22 mouse cellular contexts compared by ENCODE assay signal in genomic region chr16:76775790-76776189, GRCm38 (mm10).
DNase-seq lines count a peak whose midpoint lies in the region; ATAC-seq lines count a peak whose summit lies in the region.
"Had no signal": no experiment of that assay in that cellular context is flagged by ENCODE, and none has a peak within 500 bp of the region (broad histone marks: within the 10 kb centered on the region; RNA-seq: fewer than 3 reads in every experiment).

No protein-coding gene starts in this region.

- peaks cover 5% of the 10 kb centered on the region; the same call in 1 of the 2 replicates for H3K4me1 ChIP-seq in hindbrain, embryonic 10.5 days (replicated peaks)
- no peaks in the 10 kb centered on the region for H3K4me1 ChIP-seq in hindbrain, embryonic 12.5 days
- no peaks in the 10 kb centered on the region for H3K4me1 ChIP-seq in kidney, embryonic 14.5 days (ENCODE audit: control insufficient read depth, insufficient read depth, low read length)
- H3K4me1 ChIP-seq in midbrain, embryonic 11.5 days (ENCODE audit: control insufficient read depth, insufficient read depth, low read length): peaks cover 4% of the 10 kb centered on the region; the same call in 1 of the 2 replicates
- peaks cover 5% of the 10 kb centered on the region; the same call in 1 of the 2 replicates for H3K4me1 ChIP-seq in midbrain, embryonic 13.5 days (replicated peaks)
- H3K4me1 ChIP-seq: embryonic facial prominence, embryonic 15.5 days; forebrain, embryonic 10.5 days; heart, embryonic 10.5 days had no signal

- WGBS in hindbrain, embryonic 10.5 days: 49% methylated on average over 2 of the region's 2 CpGs
- 51% methylated on average over 2 of the region's 2 CpGs for WGBS in hindbrain, embryonic 12.5 days
- 65% methylated on average over 2 of the region's 2 CpGs for WGBS in kidney, embryonic 14.5 days
- WGBS in midbrain, embryonic 11.5 days: 19% methylated on average over 2 of the region's 2 CpGs
- WGBS in midbrain, embryonic 13.5 days: 28% methylated on average over 2 of the region's 2 CpGs

- no peaks in the 10 kb centered on the region for H3K27me3 ChIP-seq in hindbrain, embryonic 10.5 days (ENCODE audit: insufficient read depth, poor library complexity, severe bottlenecking)
- H3K27me3 ChIP-seq in hindbrain, embryonic 12.5 days: no peaks in the 10 kb centered on the region
- H3K27me3 ChIP-seq in kidney, embryonic 14.5 days (ENCODE audit: control insufficient read depth, insufficient read depth, low read length): no peaks in the 10 kb centered on the region
- no peaks in the 10 kb centered on the region for H3K27me3 ChIP-seq in midbrain, embryonic 11.5 days (ENCODE audit: control insufficient read depth, insufficient read depth, low read length)
- no peaks in the 10 kb centered on the region for H3K27me3 ChIP-seq in midbrain, embryonic 13.5 days
- H3K27me3 ChIP-seq: embryonic facial prominence, embryonic 15.5 days had no signal

- H3K9me3 ChIP-seq in hindbrain, embryonic 10.5 days: no peaks in the 10 kb centered on the region
- no peaks in the 10 kb centered on the region for H3K9me3 ChIP-seq in hindbrain, embryonic 12.5 days (replicated peaks)
- H3K9me3 ChIP-seq in kidney, embryonic 14.5 days (ENCODE audit: control insufficient read depth, low read length): no peaks in the 10 kb centered on the region
- no peaks in the 10 kb centered on the region for H3K9me3 ChIP-seq in midbrain, embryonic 11.5 days (ENCODE audit: control insufficient read depth, low read length)
- no peaks in the 10 kb centered on the region for H3K9me3 ChIP-seq in midbrain, embryonic 13.5 days
- H3K9me3 ChIP-seq: embryonic facial prominence, embryonic 15.5 days; forebrain, embryonic 10.5 days; heart, embryonic 10.5 days had no signal

- no peak overlapping the region for H3K9ac ChIP-seq in hindbrain, embryonic 12.5 days
- H3K9ac ChIP-seq in kidney, embryonic 14.5 days (ENCODE audit: low read depth, low read length): no peak overlapping the region
- H3K9ac ChIP-seq in midbrain, embryonic 11.5 days (ENCODE audit: low read length): no peak overlapping the region
- H3K9ac ChIP-seq in midbrain, embryonic 13.5 days (replicated peaks): no peak overlapping the region
- H3K9ac ChIP-seq: embryonic facial prominence, embryonic 15.5 days; hindbrain, embryonic 14.5 days had no signal

- peak; percentile 15 for DNase-seq in hindbrain, embryonic 10.5 days (ENCODE audit: low spot score)
- DNase-seq in kidney, adult 9 months: peak; percentile 62
- peak; percentile 89 for DNase-seq in midbrain, embryonic 11.5 days (ENCODE audit: low spot score, missing footprints)
- peak; percentile 21 to 42 for DNase-seq in kidney, postnatal 36 days
- no peak for DNase-seq in cerebellum, postnatal 36 days
- DNase-seq: adrenal gland, adult 8-10 months; adrenal gland, postnatal 36 days; cerebellum, adult 2 months; cerebellum, postnatal 10 days; gastrocnemius, adult 2 months; gastrocnemius, postnatal 25 days; heart, postnatal 10 days; heart, postnatal 4 days had no signal

- H3K4me3 ChIP-seq in hindbrain, embryonic 10.5 days: no peak overlapping the region
- H3K4me3 ChIP-seq in hindbrain, embryonic 12.5 days: no peak overlapping the region
- no peak overlapping the region for H3K4me3 ChIP-seq in kidney, embryonic 14.5 days (ENCODE audit: low read length)
- H3K4me3 ChIP-seq in midbrain, embryonic 11.5 days (ENCODE audit: low read depth, low read length): no peak overlapping the region
- no peak overlapping the region for H3K4me3 ChIP-seq in midbrain, embryonic 13.5 days (replicated peaks)
- H3K4me3 ChIP-seq: embryonic facial prominence, embryonic 15.5 days; erythroblast, embryonic 14.5 days; forebrain, embryonic 10.5 days; gastrocnemius, adult 2 months; heart, embryonic 10.5 days had no signal

- no peaks in the 10 kb centered on the region for H3K36me3 ChIP-seq in hindbrain, embryonic 10.5 days
- no peaks in the 10 kb centered on the region for H3K36me3 ChIP-seq in hindbrain, embryonic 12.5 days
- H3K36me3 ChIP-seq in kidney, embryonic 14.5 days (ENCODE audit: control insufficient read depth, insufficient read depth, low read length): no peaks in the 10 kb centered on the region
- no peaks in the 10 kb centered on the region for H3K36me3 ChIP-seq in midbrain, embryonic 11.5 days (ENCODE audit: control insufficient read depth, insufficient read depth, low read length)
- no peaks in the 10 kb centered on the region for H3K36me3 ChIP-seq in midbrain, embryonic 13.5 days
- H3K36me3 ChIP-seq: embryonic facial prominence, embryonic 15.5 days; forebrain, embryonic 10.5 days; heart, embryonic 10.5 days had no signal

- no peak overlapping the region for H3K27ac ChIP-seq in hindbrain, embryonic 10.5 days
- no peak overlapping the region for H3K27ac ChIP-seq in hindbrain, embryonic 12.5 days
- H3K27ac ChIP-seq in kidney, embryonic 14.5 days (ENCODE audit: low read depth, low read length): no peak overlapping the region
- H3K27ac ChIP-seq in midbrain, embryonic 11.5 days (ENCODE audit: low read depth, low read length): no peak overlapping the region
- H3K27ac ChIP-seq in midbrain, embryonic 13.5 days: no peak overlapping the region
- H3K27ac ChIP-seq: embryonic facial prominence, embryonic 15.5 days; forebrain, embryonic 10.5 days; gastrocnemius, adult 2 months; heart, embryonic 10.5 days; hindbrain, embryonic 14.5 days had no signal

- H3K4me2 ChIP-seq in hindbrain, embryonic 12.5 days (replicated peaks): no peak overlapping the region
- H3K4me2 ChIP-seq in kidney, embryonic 14.5 days (replicated peaks; ENCODE audit: low read depth, low read length): no peak overlapping the region
- H3K4me2 ChIP-seq in midbrain, embryonic 11.5 days: no peak overlapping the region
- no peak overlapping the region for H3K4me2 ChIP-seq in midbrain, embryonic 13.5 days (replicated peaks)
- H3K4me2 ChIP-seq: embryonic facial prominence, embryonic 15.5 days; hindbrain, embryonic 14.5 days had no signal

- ATAC-seq in hindbrain, embryonic 12.5 days (ENCODE audit: low FRiP score): no peak
- ATAC-seq in kidney, embryonic 14.5 days (ENCODE audit: low FRiP score, low TSS enrichment): no peak
- peak; percentile 67 for ATAC-seq in midbrain, embryonic 11.5 days (ENCODE audit: low FRiP score)
- no peak for ATAC-seq in midbrain, embryonic 13.5 days
- ATAC-seq: forebrain, embryonic 14.5 days had no signal

Comparison
In these comparisons a context has a peak if more than half of its experiments do, and no peak if none do; other contexts are left out.
1. DNase-seq: peak in hindbrain, embryonic 10.5 days (single experiment), kidney, adult 9 months (single experiment), midbrain, embryonic 11.5 days (single experiment) and kidney, postnatal 36 days (2 of 2); none in cerebellum, postnatal 36 days (0 of 2).